Mouse (Mus musculus): ENCODE measurements around the gene Sfmbt1.

The Sfmbt1 gene

GRCm38 (mm10) chr14:30826174-30827140 is 111.8 kb downstream of the Sfmbt1 start:
- no peak for DNase-seq (ENCODE audit: low read depth, low spot score)

- DNase-seq (ENCODE audit: low read depth, low spot score) = no peak
Observed at GRCm38 (mm10) chr14:30827480-30827879, 112.8 kb downstream of the Sfmbt1 start.

- DNase-seq (ENCODE audit: low read depth, low spot score) = no peak
Observed at GRCm38 (mm10) chr14:30828077-30828476, 113.4 kb downstream of the Sfmbt1 start.

GRCm38 (mm10) chr14:30828635-30829460 is 114.2 kb downstream of the Sfmbt1 start:
- no peak for DNase-seq (ENCODE audit: low read depth, low spot score)

- no peak for DNase-seq (ENCODE audit: low read depth, low spot score)
Observed at GRCm38 (mm10) chr14:30837416-30837996, 122.9 kb downstream of the Sfmbt1 start.

GRCm38 (mm10) chr14:30843701-30844100 is 129.1 kb downstream of the Sfmbt1 start:
- no peak for DNase-seq (ENCODE audit: low read depth, low spot score)

- no peak for DNase-seq (ENCODE audit: low read depth, low spot score)
Observed at GRCm38 (mm10) chr14:30850504-30850903, 135.9 kb downstream of the Sfmbt1 start.

- no peak for DNase-seq (ENCODE audit: low read depth, low spot score)
Observed at GRCm38 (mm10) chr14:30852325-30852724, 137.7 kb downstream of the Sfmbt1 start.

GRCm38 (mm10) chr14:30855316-30855715 is 140.7 kb downstream of the Sfmbt1 start:
- no peak for DNase-seq (ENCODE audit: low read depth, low spot score)

- no peak for DNase-seq (ENCODE audit: low read depth, low spot score)
Observed at GRCm38 (mm10) chr14:30856885-30857507, 142.3 kb downstream of the Sfmbt1 start.

GRCm38 (mm10) chr14:30857990-30858389 is 143.3 kb downstream of the Sfmbt1 start:
- DNase-seq (ENCODE audit: low read depth, low spot score) = no peak

- DNase-seq (ENCODE audit: low read depth, low spot score) = no peak
Observed at GRCm38 (mm10) chr14:30861421-30862125, 146.9 kb downstream of the Sfmbt1 start.

- no peak for DNase-seq (ENCODE audit: low read depth, low spot score)
Observed at GRCm38 (mm10) chr14:30862368-30862767, 147.7 kb downstream of the Sfmbt1 start.

- no peak for DNase-seq (ENCODE audit: low read depth, low spot score)
Observed at GRCm38 (mm10) chr14:30865311-30865710, 150.7 kb downstream of the Sfmbt1 start.

GRCm38 (mm10) chr14:30867042-30867441 is 152.4 kb downstream of the Sfmbt1 start:
- no peak for DNase-seq (ENCODE audit: low read depth, low spot score)

- DNase-seq (ENCODE audit: low read depth, low spot score) = no peak
Observed at GRCm38 (mm10) chr14:30868826-30869225, 154.2 kb downstream of the Sfmbt1 start.

GRCm38 (mm10) chr14:30869391-30869801 is 154.7 kb downstream of the Sfmbt1 start:
- DNase-seq (ENCODE audit: low read depth, low spot score) = no peak

GRCm38 (mm10) chr14:30870206-30871147 is 155.8 kb downstream of the Sfmbt1 start:
- no peak for DNase-seq (ENCODE audit: low read depth, low spot score)
